Mouse (Mus musculus) embryonic fibroblast, embryonic 13.5 days (primary cell): Measurements from ENCODE around the gene S100a13.

ENCODE experiments used
- CTCF ChIP-seq: IDR thresholded peaks from 2 replicates; pipeline ENCODE4 v1.5.1; 2011; ENCODE audit warnings: mild to moderate bottlenecking, control low read depth, low read length, moderate library complexity, borderline replicate concordance; ENCODE audit not compliant: insufficient read depth
- POLR2A ChIP-seq: IDR thresholded peaks from 2 replicates; pipeline ENCODE4 v1.6.1; 2011; ENCODE audit warnings: low read depth, mild to moderate bottlenecking, control low read depth, low read length, moderate library complexity

DNA sequence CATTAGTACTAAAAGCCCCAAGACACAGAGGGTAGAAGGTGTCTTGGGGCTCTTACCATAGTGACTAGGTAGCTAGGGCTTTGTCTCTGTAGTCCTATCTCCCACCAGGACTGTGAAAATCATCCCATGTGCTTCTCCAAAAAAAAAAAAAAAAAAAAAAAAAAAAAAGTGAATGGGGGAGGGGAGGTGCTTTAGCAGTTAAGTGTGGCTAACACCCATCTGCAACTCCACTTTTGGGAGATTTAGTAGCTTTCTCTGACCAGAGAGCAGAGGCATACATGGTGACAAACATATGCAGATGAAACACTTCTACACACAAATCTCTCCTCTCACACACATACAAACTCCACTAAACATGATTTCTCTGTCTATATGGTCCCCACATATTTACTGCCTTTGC, 16.6 kb upstream of the S100a13 start:
- TF ChIP-seq CTCF (no peak), POLR2A (no peak)
